Mouse (Mus musculus) lung, adult 2 months (tissue): ENCODE measurements around the gene Cdrt4.

Source experiments
- CTCF ChIP-seq: fragments of 200-500 bp; IDR thresholded peaks from 2 replicates; pipeline ENCODE4 v1.5.1; 2011; ENCODE audit warnings: mild to moderate bottlenecking, low read length, control low read depth; ENCODE audit not compliant: insufficient read depth
- POLR2A ChIP-seq: fragments of 200-500 bp; IDR thresholded peaks from 2 replicates; pipeline ENCODE4 v1.6.1; 2011; ENCODE audit warnings: low read depth, mild to moderate bottlenecking, control low read depth, low read length, borderline replicate concordance; ENCODE audit errors: extremely low read depth

- no peak for TF ChIP-seq CTCF
- no peak for TF ChIP-seq POLR2A
These were observed 89.1 kb downstream of the Cdrt4 start for GRCm38 (mm10) chr11:63040002-63040661.
